Mouse (Mus musculus) E14TG2a.4 (cell line): ENCODE measurements at regions not wholly inside any gene's neighbourhood (a gene's known extent, or its start where the extent isn't known, plus 50 kb on each side); places are given as distances from the start of the nearest gene placed in this dataset.

Experiments
- CTCF ChIP-seq: conservative IDR thresholded peaks from 2 replicates; pipeline ENCODE4 v1.5.1; 2014; ENCODE audit warnings: low read length
- POU5F1 ChIP-seq: IDR thresholded peaks from 2 replicates; pipeline ENCODE4 v1.6.1; 2014; ENCODE audit warnings: low read length, borderline replicate concordance

DNA sequence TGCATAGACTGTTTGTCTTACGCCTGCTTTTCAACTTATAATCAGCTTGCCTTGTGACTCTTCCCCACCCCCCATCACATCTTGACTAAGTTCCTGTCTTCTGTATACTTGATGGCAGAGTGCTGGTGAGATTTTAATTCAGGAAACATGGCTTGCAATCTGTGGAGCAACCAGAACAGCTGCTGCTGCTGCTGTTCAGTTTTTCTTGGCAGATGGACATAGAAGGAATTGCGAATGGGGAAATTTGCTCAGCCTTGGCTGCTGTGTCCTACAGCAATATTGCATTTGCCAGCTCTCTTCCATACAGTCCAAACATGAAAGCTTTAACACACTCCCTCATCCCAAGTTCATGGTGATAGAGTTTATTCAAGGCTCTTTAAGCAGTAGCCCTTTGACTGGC is 262.3 kb downstream of the Pros1 start:
- TF ChIP-seq CTCF (no peak), POU5F1 (no peak)
